11 mouse cellular contexts compared by ENCODE assay signal in genomic region chr7:126465246-126466030, GRCm38 (mm10). TPM values are rescaled to one million over a fixed set of nuclear protein-coding genes. Genes with fewer than 3 reads are reported as not detected.
DNase-seq lines count a peak whose midpoint lies in the region; ATAC-seq and TF ChIP-seq lines count a peak whose summit lies in the region.
"Had no signal": no experiment of that assay in that cellular context is flagged by ENCODE, and none has a peak within 500 bp of the region (broad histone marks: within the 10 kb centered on the region; RNA-seq: fewer than 3 reads in every experiment).

No protein-coding gene starts in this region.

- TF ChIP-seq POLR2A in thymus, adult 2 months (IDR thresholded peaks at IDR 0.05; ENCODE audit: control insufficient read depth, extremely low read depth, insufficient read depth, low read length, poor library complexity) = no peak

- no peaks in the 10 kb centered on the region for H3K9me3 ChIP-seq in liver, embryonic 12.5 days (replicated peaks)
- no peaks in the 10 kb centered on the region for H3K9me3 ChIP-seq in liver, embryonic 16.5 days (replicated peaks; ENCODE audit: control insufficient read depth, low read length)
- H3K9me3 ChIP-seq: liver, embryonic 15.5 days had no signal

- ATAC-seq in liver, embryonic 12.5 days = 0 out of 2 replicates have a peak, but pooled peaks have one; percentile 15
- peak; percentile 49 for ATAC-seq in liver, embryonic 16.5 days (ENCODE audit: low read depth)
- ATAC-seq in granulocyte monocyte progenitor cell, adult 5-6 weeks (replicated peaks; ENCODE audit: poor library complexity, severe bottlenecking) = no peak

- 33% methylated on average over 7 of the region's 7 CpGs for WGBS in liver, embryonic 12.5 days (ENCODE audit: insufficient replicate concordance)
- 26% methylated on average over 7 of the region's 7 CpGs for WGBS in liver, embryonic 16.5 days (ENCODE audit: insufficient replicate concordance)
- WGBS in thymus, adult 2 months = 79% methylated on average over 7 of the region's 7 CpGs

- H3K4me1 ChIP-seq in liver, embryonic 12.5 days = peaks cover 57% of the 10 kb centered on the region
- peaks cover 12% of the 10 kb centered on the region for H3K4me1 ChIP-seq in liver, embryonic 16.5 days (ENCODE audit: control insufficient read depth, low read depth, low read length)
- H3K4me1 ChIP-seq in thymus, adult 2 months (replicated peaks; ENCODE audit: control insufficient read depth, insufficient read depth, low read length) = peaks cover 33% of the 10 kb centered on the region

- peaks cover 10% of the 10 kb centered on the region for H3K27me3 ChIP-seq in liver, embryonic 12.5 days (replicated peaks)
- no peaks in the 10 kb centered on the region for H3K27me3 ChIP-seq in liver, embryonic 16.5 days (ENCODE audit: control insufficient read depth, insufficient read depth, low read depth, low read length)
- H3K27me3 ChIP-seq in thymus, adult 2 months (ENCODE audit: control insufficient read depth, insufficient read depth, low read length) = no peaks in the 10 kb centered on the region
- H3K27me3 ChIP-seq: liver, embryonic 15.5 days had no signal

- no peak for TF ChIP-seq CTCF in thymus, adult 2 months (IDR thresholded peaks at IDR 0.05; ENCODE audit: borderline replicate concordance, control insufficient read depth, extremely low read depth, insufficient read depth, low read length, poor library complexity)

- peaks cover 42% of the 10 kb centered on the region for H3K36me3 ChIP-seq in liver, embryonic 12.5 days
- H3K36me3 ChIP-seq in liver, embryonic 16.5 days (ENCODE audit: control insufficient read depth, insufficient read depth) = peaks cover 17% of the 10 kb centered on the region
- H3K36me3 ChIP-seq in thymus, adult 2 months (ENCODE audit: control insufficient read depth, insufficient read depth, low read length) = peaks cover 19% of the 10 kb centered on the region

- H3K4me3 ChIP-seq in liver, embryonic 12.5 days = no peak overlapping the region
- H3K4me3 ChIP-seq in liver, embryonic 16.5 days (ENCODE audit: low read depth, low read length) = no peak overlapping the region
- no peak overlapping the region for H3K4me3 ChIP-seq in thymus, adult 2 months (ENCODE audit: control insufficient read depth, insufficient read depth, low read length)
- H3K4me3 ChIP-seq: liver, embryonic 15.5 days had no signal

- no peak overlapping the region for H3K4me2 ChIP-seq in liver, embryonic 12.5 days
- no peak overlapping the region for H3K4me2 ChIP-seq in liver, embryonic 16.5 days (ENCODE audit: low read depth, low read length)
- H3K4me2 ChIP-seq: hindbrain, embryonic 14.5 days; liver, embryonic 15.5 days had no signal

- H3K27ac ChIP-seq in liver, embryonic 12.5 days = no peak overlapping the region
- no peak overlapping the region for H3K27ac ChIP-seq in liver, embryonic 16.5 days (ENCODE audit: low read length)
- no peak overlapping the region for H3K27ac ChIP-seq in thymus, adult 2 months (ENCODE audit: control insufficient read depth, insufficient read depth, low read length)
- H3K27ac ChIP-seq: hindbrain, embryonic 14.5 days; liver, embryonic 15.5 days had no signal

- H3K9ac ChIP-seq in liver, embryonic 12.5 days = no peak overlapping the region
- no peak overlapping the region for H3K9ac ChIP-seq in liver, embryonic 16.5 days (ENCODE audit: low read depth, low read length)
- H3K9ac ChIP-seq: hindbrain, embryonic 14.5 days; liver, embryonic 15.5 days had no signal

- DNase-seq in liver = no peak
- peak; percentile 31 for DNase-seq in adrenal gland, postnatal 25 days
- peak; percentile 48 for DNase-seq in heart, adult 8-10 months (ENCODE audit: low spot score)
- DNase-seq in kidney, postnatal 36 days = no peak
- no peak for DNase-seq in thymus, adult 2 months
- DNase-seq: cerebellum, adult 11-12 months had no signal

RNA-seq across cellular contexts. Expression of gene Atp2a1, which starts 2.5 kb away (rescaled TPM):
- 0.17 and 1.5 TPM in 2 replicates for polyA plus RNA-seq in liver, embryonic 12.5 days (2016; fragmentation: Nextera tagmentation; extraction: Ambion mirVana)
- total RNA-seq in adrenal gland, postnatal 25 days (2021) = not detected in 2 replicates
- 10 to 100 TPM in 1 of 4 experiments, 1 to 10 TPM in 3; 6.8 to 12.2 (median 8.8) TPM for total RNA-seq in heart, adult 8-10 months (2022)
- 8.7 and 22.0 TPM in 2 replicates for polyA plus RNA-seq in liver, embryonic 16.5 days (2015; fragmentation: Nextera tagmentation; extraction: Ambion mirVana)
- 0.62 TPM in 1 of 2 replicates, not detected in the other for total RNA-seq in granulocyte monocyte progenitor cell, adult 5-6 weeks (2014; fragmentation: Nextera tagmentation)
- total RNA-seq in granulocyte monocyte progenitor cell, adult 5-6 weeks (2017) = not detected in 2 replicates
- polyA plus RNA-seq in thymus, adult 2 months (2012; rRNA removed) = 3.2 and 5.2 TPM in 2 replicates

RNA-seq across cellular contexts. Expression of gene Sh2b1, which starts 9.8 kb away (rescaled TPM):
- 17.0 and 17.5 TPM in 2 replicates for polyA plus RNA-seq in liver, embryonic 12.5 days (2016; fragmentation: Nextera tagmentation; extraction: Ambion mirVana)
- 60.4 and 63.6 TPM in 2 replicates for total RNA-seq in adrenal gland, postnatal 25 days (2021)
- total RNA-seq in heart, adult 8-10 months (2022) = 10 to 100 TPM; 38.6 to 46.6 (median 44.3) TPM
- polyA plus RNA-seq in liver, embryonic 16.5 days (2015; fragmentation: Nextera tagmentation; extraction: Ambion mirVana) = 14.2 and 14.5 TPM in 2 replicates
- total RNA-seq in granulocyte monocyte progenitor cell, adult 5-6 weeks (2014; fragmentation: Nextera tagmentation) = 35.9 and 58.3 TPM in 2 replicates
- total RNA-seq in granulocyte monocyte progenitor cell, adult 5-6 weeks (2017) = 15.6 and 17.3 TPM in 2 replicates
- polyA plus RNA-seq in thymus, adult 2 months (2012; rRNA removed) = 146 TPM in 2 replicates

RNA-seq across cellular contexts. Expression of gene Tufm, which starts 21.7 kb away (rescaled TPM):
- 120 and 129 TPM in 2 replicates for polyA plus RNA-seq in liver, embryonic 12.5 days (2016; fragmentation: Nextera tagmentation; extraction: Ambion mirVana)
- total RNA-seq in adrenal gland, postnatal 25 days (2021) = 180 and 191 TPM in 2 replicates
- 100 to 1,000 TPM; 288 to 326 (median 304) TPM for total RNA-seq in heart, adult 8-10 months (2022)
- polyA plus RNA-seq in liver, embryonic 16.5 days (2015; fragmentation: Nextera tagmentation; extraction: Ambion mirVana) = 81.0 and 84.0 TPM in 2 replicates
- total RNA-seq in granulocyte monocyte progenitor cell, adult 5-6 weeks (2014; fragmentation: Nextera tagmentation) = 85.3 and 101 TPM in 2 replicates
- 75.5 and 86.7 TPM in 2 replicates for total RNA-seq in granulocyte monocyte progenitor cell, adult 5-6 weeks (2017)
- polyA plus RNA-seq in thymus, adult 2 months (2012; rRNA removed) = 127 and 134 TPM in 2 replicates

RNA-seq across cellular contexts. Expression of gene Rabep2, which starts 36.9 kb away (rescaled TPM):
- 9.6 and 10.2 TPM in 2 replicates for polyA plus RNA-seq in liver, embryonic 12.5 days (2016; fragmentation: Nextera tagmentation; extraction: Ambion mirVana)
- 58.2 and 82.6 TPM in 2 replicates for total RNA-seq in adrenal gland, postnatal 25 days (2021)
- 1 to 10 TPM; 5.9 to 9.9 (median 6.0) TPM for total RNA-seq in heart, adult 8-10 months (2022)
- 6.0 and 6.3 TPM in 2 replicates for polyA plus RNA-seq in liver, embryonic 16.5 days (2015; fragmentation: Nextera tagmentation; extraction: Ambion mirVana)
- total RNA-seq in granulocyte monocyte progenitor cell, adult 5-6 weeks (2014; fragmentation: Nextera tagmentation) = 11.3 and 16.2 TPM in 2 replicates
- 12.3 and 16.9 TPM in 2 replicates for total RNA-seq in granulocyte monocyte progenitor cell, adult 5-6 weeks (2017)
- 26.1 and 27.6 TPM in 2 replicates for polyA plus RNA-seq in thymus, adult 2 months (2012; rRNA removed)

RNA-seq across cellular contexts. Expression of gene Atxn2l, which starts 37.8 kb away (rescaled TPM):
- polyA plus RNA-seq in liver, embryonic 12.5 days (2016; fragmentation: Nextera tagmentation; extraction: Ambion mirVana) = 48.7 and 49.4 TPM in 2 replicates
- total RNA-seq in adrenal gland, postnatal 25 days (2021) = 123 and 138 TPM in 2 replicates
- 10 to 100 TPM; 30.7 to 39.3 (median 35.2) TPM for total RNA-seq in heart, adult 8-10 months (2022)
- 21.6 and 24.5 TPM in 2 replicates for polyA plus RNA-seq in liver, embryonic 16.5 days (2015; fragmentation: Nextera tagmentation; extraction: Ambion mirVana)
- total RNA-seq in granulocyte monocyte progenitor cell, adult 5-6 weeks (2014; fragmentation: Nextera tagmentation) = 102 and 130 TPM in 2 replicates
- 27.4 and 28.9 TPM in 2 replicates for total RNA-seq in granulocyte monocyte progenitor cell, adult 5-6 weeks (2017)
- polyA plus RNA-seq in thymus, adult 2 months (2012; rRNA removed) = 563 and 715 TPM in 2 replicates

Comparison
In these comparisons a context has a peak if more than half of its experiments do, and no peak if none do; other contexts are left out.
1. DNase-seq: peak in adrenal gland, postnatal 25 days (single experiment) and heart, adult 8-10 months (single experiment); none in liver (single experiment), kidney, postnatal 36 days (0 of 2) and thymus, adult 2 months (single experiment).